Mouse (Mus musculus) neural tube, embryonic 10.5 days (tissue): ENCODE measurements around the gene Nsd1.

Experiments used
- DNase-seq: peaks from one replicate; pipeline ENCODE4 v3.0.0-alpha.2; 2017; ENCODE audit warnings: low spot score; ENCODE audit errors: extremely low spot score

The Nsd1 gene

DNA sequence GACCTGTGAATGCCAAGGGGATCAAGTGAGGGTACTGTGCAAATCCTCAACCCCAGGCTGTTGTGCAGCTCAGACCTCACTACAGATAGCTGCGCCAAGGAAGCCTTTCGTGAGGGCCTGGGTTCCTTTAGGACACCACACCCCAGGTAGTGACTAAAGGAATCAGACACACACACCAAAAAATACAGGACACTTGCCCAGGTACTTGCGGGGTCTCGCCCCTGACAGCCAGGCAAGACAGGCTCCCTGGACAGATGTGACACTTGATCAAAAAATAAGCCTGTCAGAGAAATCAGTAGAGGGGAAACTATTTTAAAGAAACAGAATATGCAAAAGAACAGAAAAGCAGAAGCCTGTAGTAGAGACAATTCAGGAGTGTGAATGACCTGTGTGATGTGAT is 119.1 kb downstream of the Nsd1 start:
- no peak for DNase-seq

DNA sequence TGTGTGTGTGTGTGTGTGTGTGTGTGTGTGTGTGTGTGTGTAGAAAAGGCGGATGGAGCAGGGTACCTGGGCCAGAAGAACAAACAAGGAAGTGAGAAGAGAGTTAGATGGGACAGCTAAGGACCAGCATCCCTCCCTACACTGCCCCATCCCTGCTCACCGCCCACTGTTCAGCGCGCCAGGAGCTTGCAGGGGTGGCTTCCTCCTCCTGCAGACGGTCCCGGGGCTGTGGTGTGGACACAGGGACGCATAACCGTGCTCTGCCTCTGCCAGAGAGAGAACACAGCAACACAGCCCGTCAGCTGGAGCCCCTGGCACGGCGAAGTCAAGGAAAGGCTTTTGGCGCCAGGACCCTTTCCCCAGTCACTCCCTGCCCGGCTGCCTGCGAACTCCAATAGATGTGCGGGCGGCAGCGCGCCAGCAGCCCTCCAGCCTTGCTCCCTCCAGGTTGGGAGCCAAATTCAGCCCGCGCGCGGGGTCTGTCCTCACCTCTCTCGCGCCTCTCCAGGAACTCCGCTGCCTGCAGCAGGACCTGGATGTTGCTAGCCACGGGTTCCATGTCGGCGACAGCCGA is 119.6 kb downstream of the Nsd1 start:
- DNase-seq: no peak

DNA sequence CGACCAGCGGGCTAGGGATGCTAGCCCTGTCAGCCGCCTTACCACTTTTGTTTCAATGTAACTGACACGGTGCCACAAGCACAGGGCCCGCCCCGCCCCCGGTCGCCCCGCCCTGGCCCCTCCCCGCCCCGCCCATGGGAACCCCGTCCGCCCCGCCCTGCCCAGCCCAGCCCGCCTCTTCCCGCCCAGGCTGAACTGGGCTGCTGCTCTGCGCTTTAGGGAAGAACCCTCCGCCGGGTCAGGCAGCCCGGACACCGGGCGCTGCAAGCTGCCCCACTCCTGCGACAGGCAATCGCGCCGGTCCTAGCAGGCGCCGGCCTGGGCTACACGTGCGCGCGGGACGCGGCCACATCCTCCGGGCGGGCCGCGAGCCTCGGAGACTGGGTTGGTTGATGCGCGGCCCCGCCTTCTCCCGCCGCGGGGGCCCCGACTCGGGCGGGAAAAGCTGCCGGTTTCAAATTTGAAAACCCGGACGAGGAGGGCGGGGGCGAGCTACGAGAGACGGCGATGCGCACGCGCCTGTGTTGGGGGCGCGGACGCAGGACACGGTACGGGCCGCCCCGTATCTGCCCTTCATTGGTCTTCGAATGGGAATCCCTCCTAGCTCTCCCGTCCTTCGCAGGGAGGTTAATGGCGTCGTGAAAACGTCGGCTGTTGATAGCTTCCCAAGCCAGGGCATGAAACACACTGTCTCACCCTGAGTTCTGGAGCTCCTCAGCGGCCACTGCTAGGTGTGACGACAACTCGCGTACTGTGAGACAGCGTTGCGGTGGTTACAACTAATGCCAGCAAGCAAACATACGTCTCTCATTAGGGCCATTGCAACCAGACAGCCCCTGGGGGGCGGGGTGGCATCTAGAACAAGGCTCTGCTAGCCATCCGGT is 120.3 kb downstream of the Nsd1 start, which contains the start of gene Mxd3:
Mxd3 (minus strand) TSS at position 141 of the 884 bp plus-strand sequence.
- DNase-seq: peak; percentile 93

DNA sequence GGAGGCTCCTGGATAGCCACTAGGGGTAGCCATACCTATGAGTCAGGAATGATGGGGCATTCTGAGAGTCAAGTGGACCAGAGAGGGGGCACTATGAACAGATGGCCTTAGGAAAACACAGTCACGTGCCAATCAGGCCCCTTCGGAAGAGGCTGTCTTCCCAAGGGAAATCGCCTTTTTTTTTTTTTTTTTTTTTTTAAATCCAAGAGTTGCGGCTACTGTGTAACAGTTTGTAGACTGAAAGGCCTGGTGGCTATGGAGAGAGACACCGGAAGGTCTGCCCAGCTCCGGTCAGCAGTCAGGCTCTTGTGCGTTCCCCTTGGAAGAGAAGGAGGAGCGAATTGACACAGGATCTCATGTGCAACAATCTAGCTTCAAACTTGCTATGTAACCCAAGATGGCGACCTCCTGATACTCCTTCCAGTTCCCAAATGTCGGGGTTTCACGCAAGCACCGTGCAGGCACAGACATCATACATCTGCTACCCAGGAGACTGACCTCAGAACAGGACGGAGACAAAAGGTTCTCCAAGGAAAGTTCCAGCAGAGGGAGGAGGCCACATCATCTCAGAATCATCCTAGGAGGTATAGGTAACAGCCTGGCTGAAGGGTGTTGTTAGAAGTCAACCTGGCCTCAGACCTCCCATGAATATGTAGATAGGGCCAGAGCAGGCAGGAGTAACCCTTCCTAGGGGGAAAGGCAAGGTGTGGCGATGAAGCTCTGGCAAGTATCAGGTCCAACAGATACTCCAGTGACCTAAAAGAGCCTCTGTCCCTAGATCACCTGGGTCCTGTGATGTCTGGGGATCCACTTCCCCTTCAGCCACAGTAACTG is 121.2 kb downstream of the Nsd1 start:
- DNase-seq: no peak

DNA sequence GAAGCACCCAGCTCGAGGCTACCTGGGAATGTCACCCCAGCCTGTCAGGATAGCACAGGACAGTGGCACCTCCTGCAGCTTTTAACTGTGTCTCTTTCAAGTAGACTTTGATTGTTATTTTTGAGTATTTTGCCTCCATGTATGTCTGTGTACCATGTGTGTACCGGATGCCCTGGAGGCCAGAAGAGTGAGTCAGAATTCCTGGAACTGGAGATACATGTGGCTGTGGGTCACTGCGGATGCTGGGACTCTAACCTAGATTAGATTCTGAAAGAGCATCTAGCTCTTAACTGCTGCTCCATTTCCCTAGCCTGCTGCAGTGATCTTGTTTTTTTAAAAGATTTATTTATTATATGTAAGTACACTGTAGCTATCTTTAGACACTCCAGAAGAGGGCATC is 122.7 kb downstream of the Nsd1 start:
- no peak for DNase-seq

DNA sequence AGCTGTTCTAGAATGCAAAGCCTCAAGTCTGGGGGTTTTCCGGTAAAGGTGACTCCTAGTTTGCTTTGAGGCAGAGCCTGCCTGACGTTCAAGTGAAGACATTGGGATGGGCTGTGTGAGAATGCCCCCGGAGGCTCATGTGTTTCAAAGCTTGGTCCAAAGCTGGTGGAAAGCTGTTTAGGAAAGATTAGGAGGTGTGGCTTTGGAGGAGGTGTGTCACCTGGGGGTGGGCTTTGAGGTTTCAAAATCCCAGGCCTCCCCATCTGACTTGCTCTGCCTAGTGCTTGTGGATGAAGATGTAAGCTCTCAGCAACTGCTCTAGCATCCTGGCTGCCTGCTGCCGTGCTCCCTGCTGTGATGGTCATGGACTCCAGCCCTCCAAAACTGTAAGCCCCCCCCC is 126.1 kb downstream of the Nsd1 start:
- DNase-seq: no peak

DNA sequence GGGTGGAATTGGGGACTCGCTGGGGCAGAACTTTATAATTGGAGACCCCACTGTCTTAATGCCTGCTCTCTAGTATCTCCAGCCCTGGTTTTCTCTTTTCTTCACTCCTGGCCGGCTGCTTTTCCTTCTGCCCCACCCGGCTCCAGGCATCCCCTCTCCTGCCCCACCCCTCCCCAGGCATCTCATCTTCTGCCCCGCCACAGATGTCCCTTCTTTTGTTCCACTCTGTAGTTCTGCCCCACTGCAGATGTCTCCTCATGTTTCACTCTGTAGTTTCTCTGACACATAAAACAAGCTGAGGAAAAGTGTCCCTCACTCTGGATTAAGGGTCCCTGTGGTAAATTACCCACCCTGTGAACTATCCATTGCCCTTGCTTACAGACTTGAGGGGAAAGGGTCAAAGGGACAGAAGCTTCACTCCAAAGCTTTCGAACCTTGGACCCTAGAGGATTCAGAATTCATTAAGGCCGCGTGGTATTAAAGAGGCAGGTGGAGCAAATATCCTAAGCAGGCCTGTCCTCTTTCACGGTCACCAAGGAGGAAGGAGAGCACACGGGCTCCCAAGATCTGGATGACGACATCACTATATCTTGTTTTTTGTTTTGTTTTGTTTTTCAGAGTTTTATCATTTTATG is 127.9 kb downstream of the Nsd1 start:
- no peak for DNase-seq

DNA sequence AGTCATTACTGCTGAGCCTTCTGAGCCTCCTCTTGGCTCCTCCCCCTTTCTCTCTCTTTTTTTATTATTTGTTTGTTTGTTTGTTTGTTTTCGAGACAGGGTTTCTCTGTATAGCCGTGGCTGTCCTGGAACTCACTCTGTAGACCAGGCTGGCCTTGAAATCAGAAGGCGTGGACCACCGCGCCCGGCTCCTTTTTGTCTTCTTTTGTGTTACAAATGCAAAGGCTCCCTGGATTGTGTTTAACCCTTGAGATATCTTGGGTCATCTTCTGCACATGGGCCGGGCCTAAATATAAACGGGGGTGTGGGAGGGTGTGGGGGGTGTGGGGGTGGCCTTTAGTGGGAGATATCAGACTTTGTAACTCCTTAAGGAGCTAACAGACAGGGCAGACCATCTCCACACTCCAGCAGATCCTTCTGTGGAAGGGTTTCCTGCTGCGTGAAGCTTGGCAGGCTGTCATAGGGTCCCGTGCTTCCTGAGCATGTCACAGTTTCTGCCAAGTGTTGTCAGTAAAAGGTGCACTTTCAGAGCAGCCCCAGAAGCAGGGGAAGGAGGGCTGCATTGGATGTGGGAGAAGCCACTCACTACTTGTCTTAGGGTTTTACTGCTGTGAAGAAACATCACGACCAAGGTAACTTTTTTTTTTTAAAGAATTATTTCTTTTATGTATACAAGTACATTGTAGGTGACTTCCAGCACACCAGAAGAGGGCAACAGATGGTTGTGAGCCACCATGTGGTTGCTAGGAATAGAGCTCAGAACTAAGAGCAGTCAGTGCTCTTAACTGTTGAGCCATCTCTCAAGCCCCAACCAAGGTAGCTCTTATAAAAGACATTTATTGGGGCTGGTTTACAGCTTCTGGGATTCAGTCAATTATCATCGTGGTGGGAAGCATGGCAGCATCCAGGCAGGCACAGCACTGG is 128.8 kb downstream of the Nsd1 start:
- no peak for DNase-seq

DNA sequence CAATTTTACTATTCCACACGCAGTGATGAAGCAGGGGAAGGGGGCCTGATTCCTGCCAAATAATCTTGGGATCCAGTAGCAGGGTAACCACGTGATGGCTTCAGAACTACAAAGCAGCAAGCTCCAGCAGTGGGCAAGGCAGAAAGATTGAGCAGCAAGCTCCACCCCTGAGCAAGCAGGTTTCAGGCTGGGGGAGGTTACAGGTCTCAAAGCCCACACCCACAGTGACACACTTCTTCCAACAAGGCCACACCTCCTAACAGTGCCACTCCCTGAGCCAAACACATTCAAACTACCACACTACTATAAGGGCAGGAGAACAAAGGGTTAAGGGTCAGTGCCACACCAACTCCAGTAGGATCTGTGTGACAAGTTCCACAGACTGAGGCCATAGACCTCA is 129.7 kb downstream of the Nsd1 start:
- no peak for DNase-seq

DNA sequence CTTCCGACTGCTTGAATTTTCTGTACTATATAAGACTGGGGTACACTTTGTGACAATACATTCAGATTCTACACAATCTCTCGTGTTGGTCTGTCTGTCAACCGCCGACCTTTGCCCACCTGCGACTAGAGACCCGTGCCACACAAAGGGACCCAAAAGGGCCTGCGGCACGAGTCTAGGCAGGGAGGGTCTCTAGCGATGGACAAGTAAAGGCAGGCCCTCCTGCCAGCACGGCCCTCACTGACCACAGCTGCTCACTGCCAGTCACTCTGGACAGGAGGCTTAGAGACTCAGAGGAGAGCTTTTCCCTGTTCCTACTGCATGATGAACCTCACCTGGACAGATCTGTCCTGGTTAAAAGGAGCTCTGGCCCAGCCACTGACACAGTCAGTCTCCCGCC is 132.9 kb downstream of the Nsd1 start:
- DNase-seq: no peak

DNA sequence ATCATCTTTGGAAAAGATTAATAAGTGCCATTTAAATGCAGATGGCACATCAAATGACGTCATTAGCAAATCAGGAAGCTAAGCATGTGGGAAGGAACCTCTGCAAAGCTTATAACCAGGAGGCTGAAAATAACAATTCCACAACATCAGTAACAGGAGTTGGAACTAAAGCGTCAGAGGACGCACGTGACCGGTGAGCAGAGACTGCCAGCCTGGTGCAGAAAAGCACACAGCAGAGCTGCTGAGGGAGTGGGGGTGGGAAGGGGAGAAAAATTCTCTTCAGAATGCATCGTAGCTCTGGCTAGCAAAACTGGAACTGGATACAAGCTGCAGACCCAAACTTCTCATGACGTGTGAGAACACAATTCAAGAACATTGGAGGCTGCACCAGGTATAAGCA is 134.7 kb downstream of the Nsd1 start:
- no peak for DNase-seq

DNA sequence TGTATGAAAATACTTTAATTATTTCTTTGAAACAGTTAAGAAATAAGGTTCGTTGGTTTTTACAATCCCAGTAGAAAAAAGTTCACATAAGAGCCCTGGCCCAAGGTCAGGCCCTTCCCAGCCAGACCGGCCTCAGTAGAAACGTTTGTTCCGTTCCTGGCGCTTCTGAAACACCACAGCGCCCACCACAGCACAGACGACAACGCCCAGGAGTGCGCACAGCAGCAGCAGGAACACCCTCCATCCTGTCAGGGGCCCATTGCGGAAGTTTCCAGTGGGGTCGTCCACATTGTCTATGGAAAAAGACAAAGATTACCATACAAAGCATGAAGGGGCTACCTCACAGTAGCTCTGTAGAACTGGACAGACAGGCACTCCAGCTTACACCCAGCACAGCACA is 137.2 kb downstream of the Nsd1 start:
- DNase-seq: no peak

DNA sequence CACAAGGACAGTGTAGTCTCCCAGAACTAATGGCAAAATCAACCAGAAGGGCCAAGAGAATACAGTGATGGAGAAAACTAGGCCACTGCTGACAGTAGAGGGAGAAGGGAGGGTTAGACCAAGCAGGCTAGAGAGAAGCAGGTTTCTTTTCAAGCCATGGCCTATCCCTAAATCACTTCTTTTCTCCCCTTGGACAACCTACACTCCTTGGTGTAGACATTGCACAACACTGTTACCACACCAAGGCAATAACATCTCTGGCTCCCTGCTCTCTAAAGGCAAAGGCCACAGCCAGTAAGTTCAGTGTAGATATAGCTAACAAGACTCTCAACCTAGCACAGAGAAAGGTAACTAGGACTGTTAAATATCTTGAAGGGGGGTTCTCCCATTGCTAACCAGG is 151.6 kb downstream of the Nsd1 start:
- no peak for DNase-seq

DNA sequence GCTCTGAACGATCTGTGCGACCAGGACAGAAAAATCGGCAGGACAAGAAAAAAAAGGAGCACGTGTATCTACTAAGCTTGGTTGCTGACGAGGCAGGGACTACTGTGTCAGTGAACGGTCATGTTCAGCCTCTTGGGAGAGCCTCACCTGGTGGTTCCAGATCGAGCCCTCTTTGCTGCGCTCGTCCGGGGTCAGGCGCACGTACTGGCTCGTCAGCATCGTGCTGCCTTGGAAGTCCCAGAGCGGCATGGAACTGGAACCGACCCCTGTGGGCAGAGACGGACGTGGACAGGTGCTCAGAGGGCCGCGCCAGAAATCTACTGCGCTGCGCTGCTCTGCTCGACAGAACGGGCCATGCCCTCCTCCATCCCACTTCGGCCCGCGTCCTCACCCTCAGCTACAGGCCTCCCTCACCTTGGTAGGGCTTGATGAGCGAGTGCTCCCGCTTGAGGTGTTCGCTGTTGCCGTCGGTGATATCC is 152.4 kb downstream of the Nsd1 start:
- no peak for DNase-seq

DNA sequence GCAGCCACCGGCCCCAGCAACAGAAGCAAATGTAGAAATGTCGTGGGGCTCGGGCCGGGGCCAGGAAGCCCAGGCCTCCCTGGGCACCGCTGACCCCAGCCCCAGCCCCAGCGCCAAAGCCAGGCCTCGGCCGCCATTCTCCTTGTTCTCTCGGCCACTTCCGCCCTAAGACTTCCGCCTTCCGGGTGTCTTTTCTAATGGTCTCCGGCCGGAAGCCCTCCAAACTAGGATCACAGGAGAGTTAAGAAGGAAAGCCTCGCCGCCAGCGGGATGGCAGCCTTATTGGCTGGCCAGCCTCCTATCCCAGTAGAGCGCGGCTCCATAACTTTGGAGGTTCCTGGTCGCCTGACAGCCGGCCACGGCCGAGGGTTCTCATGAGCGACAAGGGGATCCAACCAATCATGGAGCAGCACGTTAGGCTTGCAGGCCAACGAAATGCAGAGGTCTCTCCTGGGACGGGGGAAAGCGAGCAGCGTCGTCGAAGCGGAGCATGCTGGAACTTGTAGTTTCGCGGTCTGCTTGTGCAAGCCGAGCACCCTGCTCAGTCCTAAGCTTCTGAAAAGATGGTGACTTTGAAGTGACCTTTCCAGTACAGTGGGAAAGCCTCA is 153.0 kb downstream of the Nsd1 start, which contains the start of gene Lman2:
Lman2 (minus strand) TSS at position 331 of the 608 bp plus-strand sequence.
- DNase-seq: peak; percentile 96
